Mouse (Mus musculus): ENCODE measurements around the gene Gkap1. TPM values are rescaled to one million over a fixed set of nuclear protein-coding genes. Genes with fewer than 3 reads are reported as not detected.
A peak's percentile ranks its signal among the peaks of the same experiment; 100 is the strongest.

Gene Gkap1
- polyA plus RNA-seq, 1 experiment from 2014 or later, result 22.5 TPM

- no peaks in the 10 kb centered on the region for H3K27me3 ChIP-seq (replicated peaks; ENCODE audit: insufficient read depth, low read length)
- H3K36me3 ChIP-seq (ENCODE audit: insufficient read depth, low read length), result no peaks in the 10 kb centered on the region
- DNase-seq (ENCODE audit: low spot score), result no peak
- no peaks in the 10 kb centered on the region for H3K9me3 ChIP-seq (ENCODE audit: low read length)
- WGBS, result 64% methylated on average over 2 of the region's 2 CpGs
- TF ChIP-seq CTCF (IDR thresholded peaks at IDR 0.05) (no peak), EP300 (IDR thresholded peaks at IDR 0.05) (no peak)
- no peak overlapping the region for H3K9ac ChIP-seq (replicated peaks; ENCODE audit: low read depth)
- H3K27ac ChIP-seq (ENCODE audit: low read length), result no peak overlapping the region
- no peak overlapping the region for H3K4me3 ChIP-seq (ENCODE audit: low read depth, low read length)
- ATAC-seq, result no peak
- no peak overlapping the region for H3K4me2 ChIP-seq (replicated peaks; ENCODE audit: low read depth, low read length)
- H3K4me1 ChIP-seq (ENCODE audit: insufficient read depth, low read depth, low read length), result no peaks in the 10 kb centered on the region
These were observed 29.7 kb upstream of the Gkap1 start for GRCm38 (mm10) chr13:58305230-58305629.

DNA sequence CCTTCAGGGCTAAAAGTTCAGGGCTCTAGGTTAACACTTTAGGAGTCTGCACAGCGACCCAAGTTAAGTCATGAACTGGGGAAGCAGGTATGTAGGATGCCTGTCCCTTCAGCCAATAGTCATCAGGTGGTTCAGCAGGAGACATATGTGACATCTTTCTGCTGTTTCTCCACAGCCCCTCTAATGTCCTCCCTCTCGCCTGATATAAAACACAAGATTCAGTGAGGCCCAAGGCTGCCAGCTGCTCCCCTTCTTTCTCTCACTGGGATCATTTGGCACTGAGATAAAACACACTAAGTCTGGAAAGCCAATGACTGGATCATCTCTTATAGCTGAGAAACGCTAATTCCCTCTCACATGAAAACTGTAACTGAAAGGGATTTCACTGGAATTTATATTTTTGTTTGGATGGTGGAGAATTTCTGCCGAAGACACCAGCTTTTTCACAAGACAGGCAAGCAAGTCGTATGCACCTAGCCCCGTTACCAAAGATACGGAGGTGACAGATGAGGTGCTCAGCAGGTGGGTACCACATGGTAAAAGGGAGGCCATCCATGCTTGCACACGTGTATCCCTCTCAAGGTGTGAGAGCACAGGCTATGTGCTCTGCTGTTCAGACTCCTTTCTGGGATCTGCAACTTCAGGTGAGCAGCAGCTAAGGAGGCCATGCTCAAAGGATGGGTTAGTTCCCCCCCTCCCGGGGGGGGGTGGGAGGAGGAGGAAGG, 27.1 kb upstream of the Gkap1 start:
- Histone ChIP-seq H3K27ac (ENCODE audit: low read length) (no peak overlapping the region), H3K4me2 (replicated peaks; ENCODE audit: low read depth, low read length) (no peak overlapping the region), H3K9me3 (ENCODE audit: low read length) (no peaks in the 10 kb centered on the region), H3K4me3 (ENCODE audit: low read depth, low read length) (no peak overlapping the region), H3K9ac (replicated peaks; ENCODE audit: low read depth) (no peak overlapping the region), H3K4me1 (ENCODE audit: insufficient read depth, low read depth, low read length) (no peaks in the 10 kb centered on the region), H3K36me3 (ENCODE audit: insufficient read depth, low read length) (no peaks in the 10 kb centered on the region), H3K27me3 (replicated peaks; ENCODE audit: insufficient read depth, low read length) (no peaks in the 10 kb centered on the region)
- no peak for DNase-seq (ENCODE audit: low spot score)
- no peak for ATAC-seq
- TF ChIP-seq EP300 (IDR thresholded peaks at IDR 0.05), result no peak
- no peak for TF ChIP-seq CTCF (IDR thresholded peaks at IDR 0.05)
- WGBS, result 68% methylated on average over 9 of the region's 9 CpGs

DNA sequence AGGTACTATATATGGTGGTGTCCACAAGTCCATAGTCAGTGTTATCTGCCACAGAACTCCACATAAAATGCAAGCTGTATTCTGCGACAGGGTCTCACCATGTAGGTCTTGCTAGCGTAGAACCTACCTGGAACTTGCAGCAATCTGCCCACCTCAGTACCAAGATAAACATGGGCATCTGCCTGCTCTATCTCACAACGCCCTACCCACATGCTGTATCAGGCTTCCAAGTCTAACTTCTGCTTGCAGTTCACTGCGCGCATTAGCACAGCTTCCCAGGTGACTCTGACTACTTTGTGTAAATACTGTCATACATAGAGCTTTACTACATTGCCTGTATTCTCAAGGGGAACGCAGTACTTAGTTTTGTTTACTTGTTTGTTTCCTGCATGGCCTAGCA, 26.5 kb upstream of the Gkap1 start:
- no peak for DNase-seq (ENCODE audit: low spot score)
- no peak for TF ChIP-seq CTCF (IDR thresholded peaks at IDR 0.05)
- TF ChIP-seq EP300 (IDR thresholded peaks at IDR 0.05), result no peak
- no peak for ATAC-seq
- H3K27ac ChIP-seq (ENCODE audit: low read length), result no peak overlapping the region
- H3K4me3 ChIP-seq (ENCODE audit: low read depth, low read length), result no peak overlapping the region
- 84% methylated on average over 6 of the region's 6 CpGs for WGBS
- no peaks in the 10 kb centered on the region for H3K9me3 ChIP-seq (ENCODE audit: low read length)
- H3K36me3 ChIP-seq (ENCODE audit: insufficient read depth, low read length), result no peaks in the 10 kb centered on the region
- no peaks in the 10 kb centered on the region for H3K27me3 ChIP-seq (replicated peaks; ENCODE audit: insufficient read depth, low read length)
- H3K4me1 ChIP-seq (ENCODE audit: insufficient read depth, low read depth, low read length), result no peaks in the 10 kb centered on the region
- H3K4me2 ChIP-seq (replicated peaks; ENCODE audit: low read depth, low read length), result no peak overlapping the region
- H3K9ac ChIP-seq (replicated peaks; ENCODE audit: low read depth), result no peak overlapping the region

- no peak overlapping the region for H3K4me2 ChIP-seq (replicated peaks; ENCODE audit: low read depth, low read length)
- H3K9ac ChIP-seq (replicated peaks; ENCODE audit: low read depth), result no peak overlapping the region
- no peaks in the 10 kb centered on the region for H3K36me3 ChIP-seq (ENCODE audit: insufficient read depth, low read length)
- ATAC-seq, result no peak
- H3K4me1 ChIP-seq (ENCODE audit: insufficient read depth, low read depth, low read length), result no peaks in the 10 kb centered on the region
- TF ChIP-seq EP300 (IDR thresholded peaks at IDR 0.05), result no peak
- no peak for DNase-seq (ENCODE audit: low spot score)
- H3K9me3 ChIP-seq (ENCODE audit: low read length), result no peaks in the 10 kb centered on the region
- 89% methylated on average over 3 of the region's 3 CpGs for WGBS
- H3K4me3 ChIP-seq (ENCODE audit: low read depth, low read length), result no peak overlapping the region
- no peak overlapping the region for H3K27ac ChIP-seq (ENCODE audit: low read length)
- no peaks in the 10 kb centered on the region for H3K27me3 ChIP-seq (replicated peaks; ENCODE audit: insufficient read depth, low read length)
These were observed 23.3 kb upstream of the Gkap1 start for GRCm38 (mm10) chr13:58298756-58299155.

DNA sequence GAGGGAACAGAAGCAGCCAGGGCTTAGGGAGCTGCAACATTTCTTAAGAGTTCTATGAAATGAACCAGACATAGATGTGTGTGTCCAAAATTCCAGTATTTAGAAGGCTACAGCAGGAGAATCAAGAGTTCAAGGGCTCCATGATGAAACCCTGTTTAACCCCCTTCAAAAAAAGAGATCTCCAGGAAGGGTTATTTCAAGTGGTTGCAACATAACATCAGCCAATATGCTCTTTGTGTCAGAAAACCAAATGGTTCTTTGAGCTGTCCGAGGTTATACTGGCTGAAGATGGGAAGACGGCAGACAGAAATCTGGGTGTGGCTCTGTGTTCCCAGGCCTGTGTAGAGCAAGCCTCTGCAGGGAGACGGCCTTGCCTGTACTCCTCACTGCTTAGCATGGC, 20.1 kb upstream of the Gkap1 start:
- ATAC-seq (no peak), DNase-seq (ENCODE audit: low spot score) (no peak)
- no peaks in the 10 kb centered on the region for H3K9me3 ChIP-seq (ENCODE audit: low read length)
- no peak for TF ChIP-seq EP300 (IDR thresholded peaks at IDR 0.05)
- no peak for TF ChIP-seq CTCF (IDR thresholded peaks at IDR 0.05)
- no peaks in the 10 kb centered on the region for H3K27me3 ChIP-seq (replicated peaks; ENCODE audit: insufficient read depth, low read length)
- H3K36me3 ChIP-seq (ENCODE audit: insufficient read depth, low read length), result no peaks in the 10 kb centered on the region
- no peak overlapping the region for H3K9ac ChIP-seq (replicated peaks; ENCODE audit: low read depth)
- 64% methylated on average over 3 of the region's 3 CpGs for WGBS
- H3K4me1 ChIP-seq (ENCODE audit: insufficient read depth, low read depth, low read length), result no peaks in the 10 kb centered on the region
- no peak overlapping the region for H3K4me3 ChIP-seq (ENCODE audit: low read depth, low read length)
- no peak overlapping the region for H3K4me2 ChIP-seq (replicated peaks; ENCODE audit: low read depth, low read length)
- H3K27ac ChIP-seq (ENCODE audit: low read length), result no peak overlapping the region

GRCm38 (mm10) chr13:58292811-58293210, 17.3 kb upstream of the Gkap1 start:
- H3K9me3 ChIP-seq (ENCODE audit: low read length), result no peaks in the 10 kb centered on the region
- H3K36me3 ChIP-seq (ENCODE audit: insufficient read depth, low read length), result no peaks in the 10 kb centered on the region
- H3K4me2 ChIP-seq (replicated peaks; ENCODE audit: low read depth, low read length), result no peak overlapping the region
- H3K4me1 ChIP-seq (ENCODE audit: insufficient read depth, low read depth, low read length), result no peaks in the 10 kb centered on the region
- no peak overlapping the region for H3K27ac ChIP-seq (ENCODE audit: low read length)
- H3K9ac ChIP-seq (replicated peaks; ENCODE audit: low read depth), result no peak overlapping the region
- WGBS, result 30% methylated on average over 5 of the region's 5 CpGs
- no peak overlapping the region for H3K4me3 ChIP-seq (ENCODE audit: low read depth, low read length)
- ATAC-seq (no peak), DNase-seq (ENCODE audit: low spot score) (no peak)
- no peaks in the 10 kb centered on the region for H3K27me3 ChIP-seq (replicated peaks; ENCODE audit: insufficient read depth, low read length)
- no peak for TF ChIP-seq CTCF (IDR thresholded peaks at IDR 0.05)
- TF ChIP-seq EP300 (IDR thresholded peaks at IDR 0.05), result no peak

DNA sequence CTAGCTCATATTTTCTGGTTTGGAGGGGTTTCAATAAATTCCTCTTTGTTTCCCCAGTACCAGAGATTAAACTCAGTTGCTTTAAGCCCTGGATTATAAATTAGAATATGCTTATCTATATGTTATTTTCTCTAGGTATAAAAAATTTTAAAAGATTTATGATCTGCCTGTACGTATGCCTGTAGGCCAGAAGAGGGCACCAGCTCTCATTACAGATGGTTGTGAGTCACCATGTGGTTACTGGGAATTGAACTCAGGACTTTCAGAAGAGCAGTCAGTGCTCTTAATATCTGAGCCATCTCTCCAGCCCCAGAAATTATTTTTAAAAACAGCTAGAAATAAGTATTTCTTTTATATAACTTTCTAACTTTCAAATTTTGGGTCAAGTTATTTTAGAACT, 13.8 kb upstream of the Gkap1 start:
- no peak for DNase-seq (ENCODE audit: low spot score)

More for the DNA sequence above, 13.8 kb upstream of the Gkap1 start:
- WGBS, result 82% methylated on average over 1 of the region's 1 CpGs
- Histone ChIP-seq H3K4me2 (replicated peaks; ENCODE audit: low read depth, low read length) (no peak overlapping the region), H3K4me3 (ENCODE audit: low read depth, low read length) (no peak overlapping the region), H3K9ac (replicated peaks; ENCODE audit: low read depth) (no peak overlapping the region), H3K27ac (ENCODE audit: low read length) (no peak overlapping the region), H3K4me1 (ENCODE audit: insufficient read depth, low read depth, low read length) (no peaks in the 10 kb centered on the region), H3K36me3 (ENCODE audit: insufficient read depth, low read length) (no peaks in the 10 kb centered on the region), H3K27me3 (replicated peaks; ENCODE audit: insufficient read depth, low read length) (no peaks in the 10 kb centered on the region), H3K9me3 (ENCODE audit: low read length) (no peaks in the 10 kb centered on the region)
- no peak for ATAC-seq
- peak; percentile 24; the same call in 1 of the 2 replicates for TF ChIP-seq CTCF (IDR thresholded peaks at IDR 0.05)
- TF ChIP-seq EP300 (IDR thresholded peaks at IDR 0.05), result no peak

All from lung, postnatal 0 days (tissue).